Comparison of ENCODE assay signal across 8 mouse cellular contexts in genomic region chr1:191277549-191278059, GRCm38 (mm10). TPM values are rescaled to one million over a fixed set of nuclear protein-coding genes. Genes with fewer than 3 reads are reported as not detected.
DNase-seq lines count a peak whose midpoint lies in the region; ATAC-seq lines count a peak whose summit lies in the region.

No protein-coding gene starts in this region.

- H3K27ac ChIP-seq in kidney, embryonic 15.5 days, result no peak overlapping the region
- peak overlapping the region; percentile 13; the same call in 1 of the 2 replicates for H3K27ac ChIP-seq in heart, embryonic 10.5 days
- H3K27ac ChIP-seq in liver, embryonic 16.5 days (ENCODE audit: low read length), result peak overlapping the region; percentile 67

- H3K9me3 ChIP-seq in kidney, embryonic 15.5 days (replicated peaks), result no peaks in the 10 kb centered on the region
- no peaks in the 10 kb centered on the region for H3K9me3 ChIP-seq in heart, embryonic 10.5 days
- no peaks in the 10 kb centered on the region for H3K9me3 ChIP-seq in liver, embryonic 16.5 days (replicated peaks; ENCODE audit: control insufficient read depth, low read length)

- no peak overlapping the region for H3K9ac ChIP-seq in kidney, embryonic 15.5 days
- H3K9ac ChIP-seq in liver, embryonic 16.5 days (ENCODE audit: low read depth, low read length), result no peak overlapping the region

- H3K36me3 ChIP-seq in kidney, embryonic 15.5 days, result no peaks in the 10 kb centered on the region
- no peaks in the 10 kb centered on the region for H3K36me3 ChIP-seq in heart, embryonic 10.5 days
- H3K36me3 ChIP-seq in liver, embryonic 16.5 days (ENCODE audit: control insufficient read depth, insufficient read depth), result no peaks in the 10 kb centered on the region

- no peaks in the 10 kb centered on the region for H3K27me3 ChIP-seq in kidney, embryonic 15.5 days
- H3K27me3 ChIP-seq in heart, embryonic 10.5 days (ENCODE audit: insufficient read depth, poor library complexity, severe bottlenecking), result peaks cover 8% of the 10 kb centered on the region
- H3K27me3 ChIP-seq in liver, embryonic 16.5 days (ENCODE audit: control insufficient read depth, insufficient read depth, low read depth, low read length), result no peaks in the 10 kb centered on the region

- DNase-seq in kidney, adult 11 months, result peak; percentile 81
- no peak for DNase-seq in heart, embryonic 10.5 days (ENCODE audit: low spot score)
- peak; percentile 41 for DNase-seq in urinary bladder, adult 2 months (ENCODE audit: low spot score)
- DNase-seq in ovary, postnatal 36 days (ENCODE audit: low spot score), result no peak
- DNase-seq in right cerebral cortex, adult 2 months (ENCODE audit: low spot score in 2 of 2), result no peak

- no peak overlapping the region for H3K4me2 ChIP-seq in kidney, embryonic 15.5 days
- H3K4me2 ChIP-seq in liver, embryonic 16.5 days (ENCODE audit: low read depth, low read length), result peak overlapping the region; percentile 10; the same call in 1 of the 2 replicates

- no peak overlapping the region for H3K4me3 ChIP-seq in kidney, embryonic 15.5 days (replicated peaks)
- no peak overlapping the region for H3K4me3 ChIP-seq in heart, embryonic 10.5 days
- H3K4me3 ChIP-seq in liver, embryonic 16.5 days (ENCODE audit: low read depth, low read length), result no peak overlapping the region

- ATAC-seq in kidney, embryonic 15.5 days (replicated peaks; ENCODE audit: low FRiP score), result no peak
- ATAC-seq in liver, embryonic 16.5 days (ENCODE audit: low read depth), result peak; percentile 82
- ATAC-seq in inflammation-experienced regulatory T-cells, adult 6 months, result no peak

- peaks cover 10% of the 10 kb centered on the region for H3K4me1 ChIP-seq in kidney, embryonic 15.5 days
- H3K4me1 ChIP-seq in heart, embryonic 10.5 days, result peaks cover 30% of the 10 kb centered on the region
- H3K4me1 ChIP-seq in liver, embryonic 16.5 days (ENCODE audit: control insufficient read depth, low read depth, low read length), result peaks cover 9% of the 10 kb centered on the region

- WGBS in kidney, embryonic 15.5 days, result 79% methylated on average over 14 of the region's 14 CpGs
- 72% methylated on average over 14 of the region's 14 CpGs for WGBS in heart, embryonic 10.5 days
- 55% methylated on average over 14 of the region's 14 CpGs for WGBS in liver, embryonic 16.5 days (ENCODE audit: insufficient replicate concordance)

RNA-seq across cellular contexts. Expression of gene Nenf, which starts 40.4 kb away (rescaled TPM):
- polyA plus RNA-seq in kidney, embryonic 15.5 days (2015; fragmentation: Nextera tagmentation; extraction: Ambion mirVana), result 93.6 and 98.5 TPM in 2 replicates
- 78.2 and 78.6 TPM in 2 replicates for polyA plus RNA-seq in heart, embryonic 10.5 days (2016; fragmentation: Nextera tagmentation; extraction: Ambion mirVana)
- polyA plus RNA-seq in liver, embryonic 16.5 days (2015; fragmentation: Nextera tagmentation; extraction: Ambion mirVana), result 22.0 and 25.5 TPM in 2 replicates
- polyA plus RNA-seq in urinary bladder, adult 2 months (2012; rRNA removed), result 180 and 193 TPM in 2 replicates
- 1 to 10 TPM; 1.7 to 2.5 (median 1.8) TPM for polyA plus RNA-seq in inflammation-experienced regulatory T-cells, adult 6 months (2017; shearing (Covaris generic))

RNA-seq across cellular contexts. Expression of gene Tmem206, which starts 48.1 kb away (rescaled TPM):
- polyA plus RNA-seq in kidney, embryonic 15.5 days (2015; fragmentation: Nextera tagmentation; extraction: Ambion mirVana), result 21.3 and 24.7 TPM in 2 replicates
- 17.0 and 18.8 TPM in 2 replicates for polyA plus RNA-seq in heart, embryonic 10.5 days (2016; fragmentation: Nextera tagmentation; extraction: Ambion mirVana)
- polyA plus RNA-seq in liver, embryonic 16.5 days (2015; fragmentation: Nextera tagmentation; extraction: Ambion mirVana), result 5.9 and 6.1 TPM in 2 replicates
- polyA plus RNA-seq in urinary bladder, adult 2 months (2012; rRNA removed), result 7.5 TPM in 2 replicates
- polyA plus RNA-seq in inflammation-experienced regulatory T-cells, adult 6 months (2017; shearing (Covaris generic)), result 10 to 100 TPM; 15.5 to 29.6 (median 23.7) TPM

RNA-seq across cellular contexts. Expression of gene Atf3, which starts 59.8 kb away (rescaled TPM):
- 4.2 and 4.3 TPM in 2 replicates for polyA plus RNA-seq in kidney, embryonic 15.5 days (2015; fragmentation: Nextera tagmentation; extraction: Ambion mirVana)
- polyA plus RNA-seq in heart, embryonic 10.5 days (2016; fragmentation: Nextera tagmentation; extraction: Ambion mirVana), result 8.0 and 13.5 TPM in 2 replicates
- 1.5 and 1.9 TPM in 2 replicates for polyA plus RNA-seq in liver, embryonic 16.5 days (2015; fragmentation: Nextera tagmentation; extraction: Ambion mirVana)
- 4.6 and 9.8 TPM in 2 replicates for polyA plus RNA-seq in urinary bladder, adult 2 months (2012; rRNA removed)
- polyA plus RNA-seq in inflammation-experienced regulatory T-cells, adult 6 months (2017; shearing (Covaris generic)), result not detected

Comparison
In these comparisons a context has a peak if more than half of its experiments do, and no peak if none do; other contexts are left out.
1. DNase-seq: peak in kidney, adult 11 months (single experiment) and urinary bladder, adult 2 months (single experiment); none in heart, embryonic 10.5 days (single experiment), ovary, postnatal 36 days (single experiment) and right cerebral cortex, adult 2 months (0 of 2).